In the genomic region with DNA sequence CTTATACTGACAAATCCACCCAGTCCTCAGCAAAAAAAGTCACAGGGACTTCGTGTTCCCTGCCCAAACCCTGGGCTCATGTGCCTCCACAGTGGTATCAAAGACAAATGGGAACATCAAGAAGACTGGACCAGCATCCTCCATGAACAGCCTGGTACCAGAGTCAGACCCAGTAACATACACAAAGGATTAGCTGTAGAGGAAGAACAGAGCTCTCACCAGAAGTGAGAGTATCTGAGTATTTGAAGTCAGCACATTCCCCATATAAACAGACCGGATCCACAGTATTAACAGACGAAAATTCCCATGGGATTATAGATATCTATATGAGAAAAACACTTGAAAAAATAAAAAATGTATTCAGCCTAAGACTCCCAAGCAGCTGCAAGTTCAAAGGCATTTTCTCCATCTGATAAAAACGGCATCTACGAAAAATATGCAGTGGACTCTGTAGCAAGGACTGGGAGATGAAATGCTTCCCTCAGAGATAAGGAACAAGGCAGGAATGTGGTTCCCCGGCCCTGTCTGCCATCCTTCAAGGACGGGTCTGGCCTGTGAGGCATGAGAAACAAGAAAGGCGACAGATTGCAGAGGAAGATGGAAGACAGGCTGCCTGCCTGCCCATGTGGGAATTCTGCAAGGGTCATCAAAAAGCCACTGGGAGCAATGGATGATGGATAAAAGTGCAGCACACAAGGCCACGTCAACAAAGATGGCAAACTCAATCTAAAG, we compare ENCODE assay signal across 14 mouse cellular contexts. TPM values are rescaled to one million over a fixed set of nuclear protein-coding genes. Genes with fewer than 3 reads are reported as not detected.
DNase-seq lines count a peak whose midpoint lies in the region; ATAC-seq and TF ChIP-seq lines count a peak whose summit lies in the region.
"Had no signal": no experiment of that assay in that cellular context is flagged by ENCODE, and none has a peak within 500 bp of the region (broad histone marks: within the 10 kb centered on the region; RNA-seq: fewer than 3 reads in every experiment).

No protein-coding gene starts in this region.

- peak; percentile 55 for DNase-seq in adrenal gland, adult 2 months
- no peak for DNase-seq in adrenal gland, adult 18-20 months (ENCODE audit: low spot score in 2 of 2)
- no peak for DNase-seq in intestine, embryonic 14.5 days (ENCODE audit: low spot score)
- DNase-seq in midbrain, embryonic 11.5 days (ENCODE audit: low spot score, missing footprints) = peak; percentile 14
- no peak for DNase-seq in stomach, postnatal 0 days (ENCODE audit: low spot score)
- DNase-seq in left cerebral cortex, adult 11 months (ENCODE audit: low spot score) = no peak
- DNase-seq: midbrain, embryonic 14.5 days had no signal

- no peaks in the 10 kb centered on the region for H3K27me3 ChIP-seq in intestine, embryonic 14.5 days (replicated peaks; ENCODE audit: control insufficient read depth, insufficient read depth, low read length)
- no peaks in the 10 kb centered on the region for H3K27me3 ChIP-seq in intestine, postnatal 0 days (replicated peaks; ENCODE audit: control insufficient read depth, insufficient read depth, low read length)
- no peaks in the 10 kb centered on the region for H3K27me3 ChIP-seq in midbrain, embryonic 11.5 days (ENCODE audit: control insufficient read depth, insufficient read depth, low read length)
- no peaks in the 10 kb centered on the region for H3K27me3 ChIP-seq in midbrain, embryonic 13.5 days
- H3K27me3 ChIP-seq in stomach, postnatal 0 days (ENCODE audit: control insufficient read depth, insufficient read depth, low read length) = no peaks in the 10 kb centered on the region
- H3K27me3 ChIP-seq: liver, embryonic 15.5 days; neural tube, embryonic 12.5 days had no signal

- H3K36me3 ChIP-seq in intestine, embryonic 14.5 days (ENCODE audit: control insufficient read depth, insufficient read depth, low read length) = no peaks in the 10 kb centered on the region
- no peaks in the 10 kb centered on the region for H3K36me3 ChIP-seq in intestine, postnatal 0 days (ENCODE audit: control insufficient read depth, insufficient read depth)
- H3K36me3 ChIP-seq in midbrain, embryonic 11.5 days (ENCODE audit: control insufficient read depth, insufficient read depth, low read length) = no peaks in the 10 kb centered on the region
- H3K36me3 ChIP-seq in midbrain, embryonic 13.5 days = no peaks in the 10 kb centered on the region
- H3K36me3 ChIP-seq in stomach, postnatal 0 days (ENCODE audit: control insufficient read depth, insufficient read depth, low read length) = no peaks in the 10 kb centered on the region
- H3K36me3 ChIP-seq: liver, embryonic 15.5 days; neural tube, embryonic 12.5 days had no signal

- WGBS in intestine, embryonic 14.5 days = 20% methylated on average over 9 of the region's 9 CpGs
- 29% methylated on average over 9 of the region's 9 CpGs for WGBS in intestine, postnatal 0 days
- 75% methylated on average over 9 of the region's 9 CpGs for WGBS in midbrain, embryonic 11.5 days
- whole genome bisulfite sequencing in midbrain, embryonic 13.5 days = 75% methylated on average over 9 of the region's 9 CpGs
- WGBS in stomach, postnatal 0 days = 27% methylated on average over 9 of the region's 9 CpGs

- peak overlapping the region; percentile 79 for H3K27ac ChIP-seq in intestine, embryonic 14.5 days (ENCODE audit: low read depth)
- no peak overlapping the region for H3K27ac ChIP-seq in intestine, postnatal 0 days (ENCODE audit: low read depth, low read length)
- H3K27ac ChIP-seq in midbrain, embryonic 11.5 days (ENCODE audit: low read depth, low read length) = no peak overlapping the region
- H3K27ac ChIP-seq in midbrain, embryonic 13.5 days = no peak overlapping the region
- peak overlapping the region; percentile 86 for H3K27ac ChIP-seq in stomach, postnatal 0 days (replicated peaks)
- H3K27ac ChIP-seq: liver, embryonic 15.5 days; neural tube, embryonic 12.5 days had no signal

- H3K4me1 ChIP-seq in intestine, embryonic 14.5 days (replicated peaks; ENCODE audit: control insufficient read depth, insufficient read depth, low read length) = peaks cover 53% of the 10 kb centered on the region
- H3K4me1 ChIP-seq in intestine, postnatal 0 days (replicated peaks; ENCODE audit: control insufficient read depth, insufficient read depth, low read length) = no peaks in the 10 kb centered on the region
- H3K4me1 ChIP-seq in midbrain, embryonic 11.5 days (ENCODE audit: control insufficient read depth, insufficient read depth, low read length) = no peaks in the 10 kb centered on the region
- H3K4me1 ChIP-seq in midbrain, embryonic 13.5 days (replicated peaks) = 0 out of 2 replicates have a peak, but pooled peaks cover 5% of the 10 kb centered on the region
- no peaks in the 10 kb centered on the region; the same call in 1 of the 2 replicates for H3K4me1 ChIP-seq in stomach, postnatal 0 days (replicated peaks; ENCODE audit: control insufficient read depth, insufficient read depth)
- H3K4me1 ChIP-seq: neural tube, embryonic 12.5 days had no signal

- TF ChIP-seq EP300 in stomach, postnatal 0 days (optimal IDR thresholded peaks at IDR 0.05) = peak; percentile 47

- peak; percentile 44; the same call in 1 of the 2 replicates for ATAC-seq in intestine, embryonic 14.5 days (replicated peaks; ENCODE audit: low FRiP score, low TSS enrichment, low read depth)
- no peak for ATAC-seq in intestine, postnatal 0 days
- no peak for ATAC-seq in midbrain, embryonic 11.5 days (ENCODE audit: low FRiP score)
- no peak for ATAC-seq in midbrain, embryonic 13.5 days
- peak; percentile 35; the same call in 1 of the 2 replicates for ATAC-seq in stomach, postnatal 0 days (ENCODE audit: low FRiP score, low TSS enrichment)

- no peak overlapping the region for H3K4me2 ChIP-seq in intestine, embryonic 14.5 days (ENCODE audit: low read length)
- no peak overlapping the region for H3K4me2 ChIP-seq in intestine, postnatal 0 days (replicated peaks; ENCODE audit: low read depth)
- H3K4me2 ChIP-seq in midbrain, embryonic 11.5 days = no peak overlapping the region
- no peak overlapping the region for H3K4me2 ChIP-seq in midbrain, embryonic 13.5 days (replicated peaks)
- H3K4me2 ChIP-seq in stomach, postnatal 0 days (replicated peaks; ENCODE audit: low read depth) = no peak overlapping the region
- H3K4me2 ChIP-seq: liver, embryonic 15.5 days; neural tube, embryonic 12.5 days had no signal

- no peak for TF ChIP-seq CTCF in intestine, postnatal 0 days (IDR thresholded peaks at IDR 0.05; ENCODE audit: low read depth)
- no peak for TF ChIP-seq CTCF in stomach, postnatal 0 days (IDR thresholded peaks at IDR 0.05; ENCODE audit: low read depth)

- no peak overlapping the region for H3K4me3 ChIP-seq in intestine, embryonic 14.5 days (ENCODE audit: low read depth, low read length)
- H3K4me3 ChIP-seq in intestine, postnatal 0 days (ENCODE audit: low read depth, low read length) = no peak overlapping the region
- no peak overlapping the region for H3K4me3 ChIP-seq in midbrain, embryonic 11.5 days (ENCODE audit: low read depth, low read length)
- H3K4me3 ChIP-seq in midbrain, embryonic 13.5 days (replicated peaks) = no peak overlapping the region
- H3K4me3 ChIP-seq in stomach, postnatal 0 days (ENCODE audit: low read depth, low read length) = no peak overlapping the region
- H3K4me3 ChIP-seq: liver, embryonic 15.5 days; neural tube, embryonic 12.5 days had no signal

- no peak overlapping the region for H3K9ac ChIP-seq in intestine, embryonic 14.5 days (ENCODE audit: low read length)
- no peak overlapping the region for H3K9ac ChIP-seq in intestine, postnatal 0 days (ENCODE audit: low read depth, low read length)
- no peak overlapping the region for H3K9ac ChIP-seq in midbrain, embryonic 11.5 days (ENCODE audit: low read length)
- H3K9ac ChIP-seq in midbrain, embryonic 13.5 days (replicated peaks) = no peak overlapping the region
- no peak overlapping the region; the same call in 1 of the 2 replicates for H3K9ac ChIP-seq in stomach, postnatal 0 days (ENCODE audit: low read length)
- H3K9ac ChIP-seq: liver, embryonic 15.5 days; neural tube, embryonic 12.5 days had no signal

- no peaks in the 10 kb centered on the region for H3K9me3 ChIP-seq in intestine, embryonic 14.5 days (ENCODE audit: control insufficient read depth, low read length)
- H3K9me3 ChIP-seq in intestine, postnatal 0 days (ENCODE audit: control insufficient read depth) = no peaks in the 10 kb centered on the region
- H3K9me3 ChIP-seq in midbrain, embryonic 11.5 days (ENCODE audit: control insufficient read depth, low read length) = no peaks in the 10 kb centered on the region
- H3K9me3 ChIP-seq in midbrain, embryonic 13.5 days = no peaks in the 10 kb centered on the region
- H3K9me3 ChIP-seq in stomach, postnatal 0 days (ENCODE audit: control insufficient read depth, low read length) = no peaks in the 10 kb centered on the region
- H3K9me3 ChIP-seq: liver, embryonic 15.5 days; neural tube, embryonic 12.5 days had no signal

RNA-seq across cellular contexts. Expression of gene Krtap5-4, which starts 23.5 kb away (rescaled TPM):
- total RNA-seq in adrenal gland, adult 2 months (2021) = not detected
- polyA plus RNA-seq in adrenal gland, adult 2 months (2012; rRNA removed) = not detected in 2 replicates
- total RNA-seq in adrenal gland, adult 18-20 months (2021) = not detected
- not detected in 2 replicates for polyA plus RNA-seq in intestine, embryonic 14.5 days (2014; fragmentation: Nextera tagmentation; extraction: Ambion mirVana)
- polyA plus RNA-seq in intestine, postnatal 0 days (2015; fragmentation: Nextera tagmentation; extraction: Ambion mirVana) = not detected in 2 replicates
- polyA plus RNA-seq in midbrain, embryonic 11.5 days (2014; fragmentation: Nextera tagmentation; extraction: Ambion mirVana) = not detected in 2 replicates
- polyA plus RNA-seq in midbrain, embryonic 13.5 days (2015; fragmentation: Nextera tagmentation; extraction: Ambion mirVana) = not detected in 2 replicates
- polyA plus RNA-seq in stomach, postnatal 0 days (2015; fragmentation: Nextera tagmentation; extraction: Ambion mirVana) = not detected in 2 replicates
- total RNA-seq: gastrocnemius, postnatal 4 days; layer of hippocampus, adult 8-10 months; left cerebral cortex, postnatal 14 days had no signal
- polyA plus RNA-seq: liver, embryonic 15.5 days; midbrain, embryonic 14.5 days; neural tube, embryonic 12.5 days had no signal

RNA-seq across cellular contexts. Expression of gene Krtap5-1, which starts 30.0 kb away (rescaled TPM):
- not detected for total RNA-seq in adrenal gland, adult 2 months (2021)
- polyA plus RNA-seq in adrenal gland, adult 2 months (2012; rRNA removed) = not detected in 2 replicates
- total RNA-seq in adrenal gland, adult 18-20 months (2021) = not detected
- 0.42 TPM in 1 of 2 replicates, not detected in the other for polyA plus RNA-seq in intestine, embryonic 14.5 days (2014; fragmentation: Nextera tagmentation; extraction: Ambion mirVana)
- polyA plus RNA-seq in intestine, postnatal 0 days (2015; fragmentation: Nextera tagmentation; extraction: Ambion mirVana) = not detected in 2 replicates
- polyA plus RNA-seq in midbrain, embryonic 11.5 days (2014; fragmentation: Nextera tagmentation; extraction: Ambion mirVana) = not detected in 2 replicates
- polyA plus RNA-seq in midbrain, embryonic 13.5 days (2015; fragmentation: Nextera tagmentation; extraction: Ambion mirVana) = not detected in 2 replicates
- not detected in 2 replicates for polyA plus RNA-seq in stomach, postnatal 0 days (2015; fragmentation: Nextera tagmentation; extraction: Ambion mirVana)
- total RNA-seq: gastrocnemius, postnatal 4 days; layer of hippocampus, adult 8-10 months; left cerebral cortex, postnatal 14 days had no signal
- polyA plus RNA-seq: liver, embryonic 15.5 days; midbrain, embryonic 14.5 days; neural tube, embryonic 12.5 days had no signal

RNA-seq across cellular contexts. Expression of gene Ifitm10, which starts 46.7 kb away (rescaled TPM):
- 1 to 10 TPM; 3.0 to 5.8 TPM for total RNA-seq in adrenal gland, adult 2 months (2021)
- 12.0 and 15.2 TPM in 2 replicates for polyA plus RNA-seq in adrenal gland, adult 2 months (2012; rRNA removed)
- total RNA-seq in adrenal gland, adult 18-20 months (2021) = 1 to 10 TPM; 2.1 to 3.1 TPM
- polyA plus RNA-seq in intestine, embryonic 14.5 days (2014; fragmentation: Nextera tagmentation; extraction: Ambion mirVana) = 1.7 and 2.1 TPM in 2 replicates
- polyA plus RNA-seq in intestine, postnatal 0 days (2015; fragmentation: Nextera tagmentation; extraction: Ambion mirVana) = 1.5 and 1.6 TPM in 2 replicates
- 0.18 and 0.40 TPM in 2 replicates for polyA plus RNA-seq in midbrain, embryonic 11.5 days (2014; fragmentation: Nextera tagmentation; extraction: Ambion mirVana)
- 1.9 and 2.3 TPM in 2 replicates for polyA plus RNA-seq in midbrain, embryonic 13.5 days (2015; fragmentation: Nextera tagmentation; extraction: Ambion mirVana)
- 9.9 and 12.0 TPM in 2 replicates for polyA plus RNA-seq in stomach, postnatal 0 days (2015; fragmentation: Nextera tagmentation; extraction: Ambion mirVana)

RNA-seq across cellular contexts. Expression of gene Gm4559, which starts 52.7 kb away (rescaled TPM):
- not detected for total RNA-seq in adrenal gland, adult 2 months (2021)
- polyA plus RNA-seq in adrenal gland, adult 2 months (2012; rRNA removed) = not detected in 2 replicates
- not detected for total RNA-seq in adrenal gland, adult 18-20 months (2021)
- not detected in 2 replicates for polyA plus RNA-seq in intestine, embryonic 14.5 days (2014; fragmentation: Nextera tagmentation; extraction: Ambion mirVana)
- not detected in 2 replicates for polyA plus RNA-seq in intestine, postnatal 0 days (2015; fragmentation: Nextera tagmentation; extraction: Ambion mirVana)
- not detected in 2 replicates for polyA plus RNA-seq in midbrain, embryonic 11.5 days (2014; fragmentation: Nextera tagmentation; extraction: Ambion mirVana)
- polyA plus RNA-seq in midbrain, embryonic 13.5 days (2015; fragmentation: Nextera tagmentation; extraction: Ambion mirVana) = not detected in 2 replicates
- not detected in 2 replicates for polyA plus RNA-seq in stomach, postnatal 0 days (2015; fragmentation: Nextera tagmentation; extraction: Ambion mirVana)
- total RNA-seq: gastrocnemius, postnatal 4 days; layer of hippocampus, adult 8-10 months; left cerebral cortex, postnatal 14 days had no signal
- polyA plus RNA-seq: liver, embryonic 15.5 days; midbrain, embryonic 14.5 days; neural tube, embryonic 12.5 days had no signal

RNA-seq across cellular contexts. Expression of gene Gm49369, which starts 55.6 kb away (rescaled TPM):
- total RNA-seq in adrenal gland, adult 2 months (2021) = 1 to 10 TPM; 2.9 to 6.9 TPM
- not detected in 2 replicates for polyA plus RNA-seq in adrenal gland, adult 2 months (2012; rRNA removed)
- 1 to 10 TPM; 3.1 to 9.4 TPM for total RNA-seq in adrenal gland, adult 18-20 months (2021)
- 0.54 TPM in 1 of 2 replicates, not detected in the other for polyA plus RNA-seq in intestine, embryonic 14.5 days (2014; fragmentation: Nextera tagmentation; extraction: Ambion mirVana)
- polyA plus RNA-seq in intestine, postnatal 0 days (2015; fragmentation: Nextera tagmentation; extraction: Ambion mirVana) = not detected in 2 replicates
- 0.79 and 0.93 TPM in 2 replicates for polyA plus RNA-seq in midbrain, embryonic 11.5 days (2014; fragmentation: Nextera tagmentation; extraction: Ambion mirVana)
- not detected in 2 replicates for polyA plus RNA-seq in midbrain, embryonic 13.5 days (2015; fragmentation: Nextera tagmentation; extraction: Ambion mirVana)
- polyA plus RNA-seq in stomach, postnatal 0 days (2015; fragmentation: Nextera tagmentation; extraction: Ambion mirVana) = 0.80 and 0.81 TPM in 2 replicates

Comparison
In these comparisons a context has a peak if more than half of its experiments do, and no peak if none do; other contexts are left out.
1. DNase-seq: peak in adrenal gland, adult 2 months (single experiment) and midbrain, embryonic 11.5 days (single experiment); none in adrenal gland, adult 18-20 months (0 of 2), intestine, embryonic 14.5 days (single experiment), stomach, postnatal 0 days (single experiment) and left cerebral cortex, adult 11 months (single experiment).
2. ATAC-seq: peak in intestine, embryonic 14.5 days (single experiment) and stomach, postnatal 0 days (single experiment); none in intestine, postnatal 0 days (single experiment), midbrain, embryonic 11.5 days (single experiment) and midbrain, embryonic 13.5 days (single experiment).
3. H3K27ac ChIP-seq: peak in intestine, embryonic 14.5 days (single experiment) and stomach, postnatal 0 days (single experiment); none in intestine, postnatal 0 days (single experiment), midbrain, embryonic 11.5 days (single experiment) and midbrain, embryonic 13.5 days (single experiment).